Mouse (Mus musculus) limb, embryonic 13.5 days (tissue): ENCODE data around the gene Catip. TPM values are rescaled to one million over a fixed set of nuclear protein-coding genes. Genes with fewer than 3 reads are reported as not detected.
A peak's percentile ranks its signal among the peaks of the same experiment; 100 is the strongest.
"Not testable (repeated sequence)": the region's sequence is repeated elsewhere in the genome, so short reads cannot be mapped to it uniquely, and the experiment has no call there.

Experiments used
- ATAC-seq: fragments of 200-750 bp; cut with Nextera tagmentation; 2 replicates; pipeline ENCODE4 v1.8.0; 2017; ENCODE audit warnings: low read depth, moderate number of reproducible peaks, moderate TSS enrichment; ENCODE audit not compliant: low FRiP score
- H3K27ac ChIP-seq: fragments of 300-500 bp; sonication (generic); 2 replicates; pipeline ENCODE4 v1.5.1; 2015; ENCODE audit warnings: inconsistent platforms, mild to moderate bottlenecking, moderate library complexity
- H3K27me3 ChIP-seq: fragments of 300-500 bp; sonication (generic); 2 replicates; pipeline ENCODE4 v1.6.1; 2015; ENCODE audit warnings: mild to moderate bottlenecking, inconsistent platforms
- H3K36me3 ChIP-seq: fragments of 300-500 bp; sonication (generic); 2 replicates; pipeline ENCODE4 v1.6.1; 2015; ENCODE audit warnings: inconsistent platforms, mild to moderate bottlenecking, moderate library complexity
- H3K4me1 ChIP-seq: fragments of 300-500 bp; sonication (generic); 2 replicates; pipeline ENCODE4 v1.6.1; 2015; ENCODE audit warnings: inconsistent platforms
- H3K4me2 ChIP-seq: fragments of 300-500 bp; sonication (generic); replicated peaks from 2 replicates; pipeline ENCODE4 v1.6.1; 2015; ENCODE audit warnings: inconsistent platforms, mild to moderate bottlenecking, moderate library complexity
- H3K4me3 ChIP-seq: fragments of 300-500 bp; sonication (generic); 2 replicates; pipeline ENCODE4 v1.5.1; 2015; ENCODE audit warnings: moderate library complexity, mild to moderate bottlenecking, inconsistent platforms
- H3K9ac ChIP-seq: fragments of 300-500 bp; sonication (generic); 2 replicates; pipeline ENCODE4 v1.6.1; 2015; ENCODE audit warnings: mild to moderate bottlenecking, inconsistent platforms
- H3K9me3 ChIP-seq: fragments of 300-500 bp; sonication (generic); 2 replicates; pipeline ENCODE4 v1.6.1; 2016; ENCODE audit warnings: inconsistent platforms
- WGBS: fragments of 180-500 bp; shearing (Covaris S2); methylation state at CpG from one replicate; pipeline ENCODE4 v1.1.7; 2015; 5-methylcytosine and 5-hydroxymethylcytosine counted together
- polyA plus RNA-seq: library from polyadenylated mRNA; unstranded; fragments of >200 nt; fragmentation: Nextera tagmentation; extraction: Ambion mirVana; gene quantifications from 2 replicates; pipeline ENCODE4 v1.2.1, GENCODE M21; 2015

Catip gene
- polyA plus RNA-seq: 1.2 and 1.5 TPM in 2 replicates

DNA sequence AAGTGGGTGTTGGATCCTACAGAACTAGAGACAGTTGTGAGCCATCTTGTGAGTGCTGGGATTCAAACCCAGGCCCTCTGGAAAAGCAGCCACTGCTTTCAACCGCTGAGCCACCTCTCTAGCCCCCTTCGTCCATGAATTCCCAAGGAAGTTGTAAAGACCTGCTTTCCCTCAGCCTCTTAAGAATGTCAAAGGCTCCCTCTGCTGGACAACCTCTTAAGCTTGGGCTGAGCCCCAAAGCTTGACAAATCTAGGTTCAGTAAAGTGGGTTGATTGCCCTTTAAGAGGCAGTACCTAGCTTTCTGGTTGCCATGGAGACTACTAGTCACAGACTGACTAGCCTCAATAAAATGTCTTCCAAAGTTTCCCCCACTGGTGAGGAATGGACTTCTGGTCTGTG is at the start of gene Catip:
Gene Catip, plus strand, starts transcription at position 297 of the 400 bp plus-strand sequence.
- Histone ChIP-seq H3K27ac (peak within 1 kb of the TSS; percentile 61; the same call in 1 of the 2 replicates), H3K4me1 (peaks cover 15% of the 10 kb centered on the region), H3K9me3 (no peaks in the 10 kb centered on the region), H3K36me3 (no peaks in the 10 kb centered on the region), H3K4me2 (peak within 1 kb of the TSS; percentile 43), H3K27me3 (no peaks in the 10 kb centered on the region), H3K9ac (0 out of 2 replicates have a peak within 1 kb of the TSS, but pooled peaks have one; percentile 19), H3K4me3 (peak within 1 kb of the TSS; percentile 16)
- peak; percentile 74; the same call in 1 of the 2 replicates for ATAC-seq
- 0% methylated on average over 2 of the region's 2 CpGs for WGBS

DNA sequence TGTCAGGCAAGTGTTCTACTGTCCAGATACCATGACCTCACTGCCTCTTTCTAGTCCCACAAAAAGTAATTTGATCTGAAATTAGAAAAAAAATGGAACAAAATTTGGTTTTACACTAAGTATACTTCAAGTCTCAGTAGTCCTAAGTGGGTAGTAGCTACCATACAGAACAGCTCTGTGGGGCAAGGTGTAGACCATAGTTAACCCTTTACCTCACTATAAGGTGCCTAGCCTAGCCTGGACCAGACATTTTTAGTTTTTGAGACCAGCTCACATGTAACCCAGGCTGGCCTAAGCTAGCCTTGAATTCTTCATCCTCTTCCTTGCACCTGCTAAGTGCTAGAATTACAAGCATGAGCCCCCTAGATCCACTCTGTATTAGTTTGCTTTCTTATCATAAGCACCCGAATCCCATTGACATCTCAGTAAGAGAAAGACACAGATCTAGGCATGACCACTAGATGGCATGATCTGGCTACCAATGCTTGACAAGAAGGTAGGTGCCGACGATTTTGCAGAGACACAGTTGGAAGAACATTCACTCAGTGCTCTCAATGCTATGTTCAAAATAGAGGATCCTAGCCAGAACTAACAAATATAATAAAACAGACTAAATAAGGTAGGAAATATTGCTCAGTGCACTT is 48.7 kb upstream of the Catip start:
- no peak overlapping the region for H3K4me2 ChIP-seq
- no peak overlapping the region for H3K9ac ChIP-seq
- H3K9me3 ChIP-seq: no peaks in the 10 kb centered on the region
- no peaks in the 10 kb centered on the region for H3K4me1 ChIP-seq
- H3K27ac ChIP-seq: no peak overlapping the region
- WGBS: 5% methylated on average over 3 of the region's 3 CpGs
- H3K4me3 ChIP-seq: no peak overlapping the region
- no peaks in the 10 kb centered on the region for H3K27me3 ChIP-seq
- ATAC-seq: peak; percentile 57; the same call in 1 of the 2 replicates
- no peaks in the 10 kb centered on the region for H3K36me3 ChIP-seq

DNA sequence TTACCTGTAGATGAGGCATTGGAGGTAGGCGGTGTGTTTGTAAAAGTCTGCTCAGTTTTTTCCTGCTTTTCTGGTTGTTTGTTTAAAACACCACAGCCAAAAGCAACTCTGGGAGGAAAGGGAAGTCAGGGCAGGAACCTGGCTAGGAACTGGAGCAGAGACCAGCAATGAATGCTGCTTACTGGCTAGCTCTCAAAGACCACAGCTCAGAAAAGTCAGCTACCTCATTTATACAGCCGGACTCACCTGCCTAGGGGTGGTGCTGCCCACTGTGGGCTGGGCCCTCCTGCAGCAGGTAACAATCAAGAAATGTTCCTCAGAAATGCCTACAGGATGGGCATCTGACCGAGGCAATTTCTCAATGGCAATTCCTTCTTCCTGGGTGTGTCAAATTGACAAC is 47.1 kb upstream of the Catip start:
- H3K36me3 ChIP-seq: no peaks in the 10 kb centered on the region
- H3K9ac ChIP-seq: no peak overlapping the region
- no peaks in the 10 kb centered on the region for H3K9me3 ChIP-seq
- no peak overlapping the region for H3K4me3 ChIP-seq
- no peak overlapping the region for H3K27ac ChIP-seq
- ATAC-seq: no peak
- H3K4me2 ChIP-seq: no peak overlapping the region
- no peaks in the 10 kb centered on the region for H3K27me3 ChIP-seq
- WGBS: 90% methylated on average over 3 of the region's 3 CpGs
- no peaks in the 10 kb centered on the region for H3K4me1 ChIP-seq

- WGBS: 75% methylated on average over 4 of the region's 4 CpGs
- no peaks in the 10 kb centered on the region for H3K4me1 ChIP-seq
- no peak overlapping the region for H3K4me2 ChIP-seq
- H3K27ac ChIP-seq: no peak overlapping the region
- no peaks in the 10 kb centered on the region for H3K36me3 ChIP-seq
- no peak overlapping the region for H3K4me3 ChIP-seq
- H3K9me3 ChIP-seq: peaks cover 3% of the 10 kb centered on the region; the same call in 1 of the 2 replicates
- no peaks in the 10 kb centered on the region for H3K27me3 ChIP-seq
- no peak overlapping the region for H3K9ac ChIP-seq
- no peak for ATAC-seq
Measured at GRCm38 (mm10) chr1:74316114-74316827, 45.6 kb upstream of the Catip start.

GRCm38 (mm10) chr1:74318711-74319110 is 43.2 kb upstream of the Catip start:
- 84% methylated on average over 3 of the region's 3 CpGs for WGBS
- no peak for ATAC-seq
- no peak overlapping the region for H3K4me2 ChIP-seq

GRCm38 (mm10) chr1:74321396-74321795 is 40.5 kb upstream of the Catip start:
- ATAC-seq: no peak
- Histone ChIP-seq H3K9ac (no peak overlapping the region), H3K9me3 (peaks cover 4% of the 10 kb centered on the region; the same call in 1 of the 2 replicates), H3K27ac (no peak overlapping the region), H3K36me3 (no peaks in the 10 kb centered on the region), H3K4me1 (no peaks in the 10 kb centered on the region), H3K27me3 (no peaks in the 10 kb centered on the region), H3K4me2 (no peak overlapping the region), H3K4me3 (no peak overlapping the region)
- WGBS: 82% methylated on average over 3 of the region's 3 CpGs

More at GRCm38 (mm10) chr1:74318711-74319110, 43.2 kb upstream of the Catip start:
- Histone ChIP-seq H3K36me3 (no peaks in the 10 kb centered on the region), H3K4me1 (no peaks in the 10 kb centered on the region), H3K4me3 (no peak overlapping the region), H3K27ac (no peak overlapping the region), H3K9me3 (peaks cover 4% of the 10 kb centered on the region; the same call in 1 of the 2 replicates), H3K9ac (no peak overlapping the region), H3K27me3 (no peaks in the 10 kb centered on the region)

- H3K4me1 ChIP-seq: peaks cover 13% of the 10 kb centered on the region
- not testable (repeated sequence) for H3K4me2 ChIP-seq, H3K4me3 ChIP-seq, H3K27ac ChIP-seq, H3K36me3 ChIP-seq, H3K9ac ChIP-seq, H3K9me3 ChIP-seq, ATAC-seq, H3K27me3 ChIP-seq
- 72% methylated on average over 2 of the region's 2 CpGs for WGBS
Measured at GRCm38 (mm10) chr1:74326916-74327315, 35.0 kb upstream of the Catip start.

- no peak overlapping the region for H3K4me3 ChIP-seq
- no peaks in the 10 kb centered on the region for H3K36me3 ChIP-seq
- H3K9me3 ChIP-seq: no peaks in the 10 kb centered on the region
- H3K27me3 ChIP-seq: no peaks in the 10 kb centered on the region
- H3K9ac ChIP-seq: no peak overlapping the region
- 81% methylated on average over 7 of the region's 7 CpGs for WGBS
- H3K4me2 ChIP-seq: no peak overlapping the region
- ATAC-seq: no peak
- H3K4me1 ChIP-seq: peaks cover 30% of the 10 kb centered on the region
- no peak overlapping the region for H3K27ac ChIP-seq
Measured at GRCm38 (mm10) chr1:74329899-74330431, 31.9 kb upstream of the Catip start.

DNA sequence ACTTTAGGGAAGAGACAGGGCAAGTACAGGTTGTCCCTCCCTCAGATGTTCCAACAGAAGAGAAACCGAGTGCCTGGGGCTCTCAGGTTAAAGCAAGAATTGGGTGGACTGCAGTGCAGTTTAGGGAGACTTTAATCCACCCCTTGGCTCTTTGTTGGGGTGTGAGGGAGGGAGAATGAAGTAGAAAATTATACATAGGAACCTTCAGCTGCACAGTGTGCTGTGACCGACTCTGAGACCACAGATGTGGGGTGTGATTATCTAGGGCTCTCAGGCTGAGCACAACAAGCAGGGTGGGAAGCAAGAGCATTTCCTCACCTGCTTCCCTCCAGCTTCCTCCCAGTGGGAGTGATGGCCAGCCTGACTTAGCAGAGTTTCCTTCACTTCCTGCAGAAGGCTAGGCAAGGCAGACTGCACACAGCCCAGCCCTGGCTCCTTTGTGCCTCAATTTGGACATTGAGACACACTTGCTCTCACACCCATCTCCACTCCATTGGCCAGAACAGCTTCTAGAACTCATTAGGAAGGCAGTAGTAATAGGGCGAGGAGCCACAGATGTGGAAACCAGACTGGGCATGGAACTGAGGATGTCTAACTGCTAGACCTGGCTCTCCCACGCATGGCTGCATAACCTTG is 30.7 kb upstream of the Catip start:
- no peak overlapping the region; the same call in 1 of the 2 replicates for H3K27ac ChIP-seq
- 79% methylated on average over 4 of the region's 4 CpGs for WGBS

GRCm38 (mm10) chr1:74332241-74332763 is 29.6 kb upstream of the Catip start:
- peak overlapping the region; percentile 58 for H3K4me3 ChIP-seq
- no peaks in the 10 kb centered on the region for H3K27me3 ChIP-seq
- WGBS: under 1% methylated on average over 36 of the region's 36 CpGs
- peak overlapping the region; percentile 68 for H3K9ac ChIP-seq
- peak; percentile 96 for ATAC-seq
- H3K27ac ChIP-seq: peak overlapping the region; percentile 66; the same call in 1 of the 2 replicates
- H3K9me3 ChIP-seq: no peaks in the 10 kb centered on the region
- peak overlapping the region; percentile 90 for H3K4me2 ChIP-seq
- peaks cover 37% of the 10 kb centered on the region for H3K4me1 ChIP-seq
- no peaks in the 10 kb centered on the region for H3K36me3 ChIP-seq

More for the DNA sequence above, 30.7 kb upstream of the Catip start:
- H3K4me2 ChIP-seq: no peak overlapping the region
- H3K27me3 ChIP-seq: no peaks in the 10 kb centered on the region
- no peak for ATAC-seq
- no peaks in the 10 kb centered on the region for H3K9me3 ChIP-seq
- no peaks in the 10 kb centered on the region for H3K36me3 ChIP-seq
- no peak overlapping the region for H3K4me3 ChIP-seq
- H3K4me1 ChIP-seq: peaks cover 37% of the 10 kb centered on the region
- no peak overlapping the region for H3K9ac ChIP-seq

GRCm38 (mm10) chr1:74332930-74333329 is 29.0 kb upstream of the Catip start:
- Histone ChIP-seq H3K27ac (peak overlapping the region; percentile 66; the same call in 1 of the 2 replicates), H3K4me1 (peaks cover 37% of the 10 kb centered on the region), H3K9ac (peak overlapping the region; percentile 68), H3K27me3 (no peaks in the 10 kb centered on the region), H3K4me2 (peak overlapping the region; percentile 90), H3K9me3 (no peaks in the 10 kb centered on the region), H3K4me3 (peak overlapping the region; percentile 58), H3K36me3 (no peaks in the 10 kb centered on the region)
- whole genome bisulfite sequencing: 5% methylated on average over 9 of the region's 9 CpGs
- peak; percentile 2; the same call in 1 of the 2 replicates for ATAC-seq
